Comparison of ENCODE assay signal across 10 mouse cellular contexts in the genomic region with DNA sequence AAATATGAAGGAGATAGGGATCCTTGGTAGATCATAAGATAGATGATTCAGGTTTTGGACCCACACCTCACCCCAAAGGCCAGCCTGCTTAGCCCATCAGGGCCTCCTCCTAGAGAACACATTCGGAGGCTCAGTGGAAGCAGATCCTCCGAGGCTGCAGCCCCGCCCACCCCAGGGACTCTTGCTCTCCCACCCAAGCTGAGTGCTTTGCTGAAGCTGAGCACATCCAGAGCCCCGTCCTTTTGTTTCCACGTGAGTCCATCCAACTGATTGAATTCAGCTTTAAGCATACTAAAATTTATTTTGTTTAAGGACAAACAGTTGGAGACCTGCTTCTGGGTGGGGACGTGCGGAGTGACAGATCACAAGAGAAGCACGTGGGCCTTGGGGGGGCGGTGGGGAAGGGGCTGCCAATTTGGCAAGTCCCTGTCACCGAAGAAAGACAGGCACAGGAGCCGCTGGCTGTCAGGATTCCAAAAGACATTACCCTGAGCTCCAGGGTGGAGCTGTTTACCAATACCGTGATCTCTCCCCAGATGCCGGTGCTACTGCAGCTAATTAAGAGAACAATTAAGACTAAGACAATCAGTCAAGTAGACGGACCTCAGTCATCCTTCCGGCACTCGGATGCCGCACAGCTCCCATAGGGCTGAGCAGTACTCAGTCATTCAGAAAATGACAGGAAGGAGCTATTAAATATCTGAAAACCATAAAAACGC.
DNase-seq lines count a peak whose midpoint lies in the region; ATAC-seq lines count a peak whose summit lies in the region.
"Had no signal": no experiment of that assay in that cellular context is flagged by ENCODE, and none has a peak within 500 bp of the region (broad histone marks: within the 10 kb centered on the region; RNA-seq: fewer than 3 reads in every experiment).

No protein-coding gene starts in this region.

- DNase-seq in heart, postnatal 36 days: no peak
- peak; percentile 20 for DNase-seq in embryo, embryonic 9.5 days (ENCODE audit: extremely low spot score)
- DNase-seq in urinary bladder, adult 2 months (ENCODE audit: low spot score): no peak
- no peak for DNase-seq in MN1 (ENCODE audit: low spot score)
- no peak for DNase-seq in testis, postnatal 10 days (ENCODE audit: low spot score)
- DNase-seq: thymus, postnatal 36 days had no signal

- peak overlapping the region; percentile 18 for H3K4me3 ChIP-seq in heart, embryonic 15.5 days
- H3K4me3 ChIP-seq in hindbrain, embryonic 12.5 days: peak overlapping the region; percentile 7; the same call in 1 of the 2 replicates
- H3K4me3 ChIP-seq in midbrain, embryonic 15.5 days: peak overlapping the region; percentile 17
- H3K4me3 ChIP-seq: limb, embryonic 15.5 days had no signal

- H3K36me3 ChIP-seq in heart, embryonic 15.5 days: no peaks in the 10 kb centered on the region
- H3K36me3 ChIP-seq in hindbrain, embryonic 12.5 days: no peaks in the 10 kb centered on the region
- H3K36me3 ChIP-seq in midbrain, embryonic 15.5 days (replicated peaks): no peaks in the 10 kb centered on the region
- H3K36me3 ChIP-seq: limb, embryonic 15.5 days had no signal

- no peaks in the 10 kb centered on the region for H3K9me3 ChIP-seq in heart, embryonic 15.5 days (replicated peaks)
- H3K9me3 ChIP-seq in hindbrain, embryonic 12.5 days (replicated peaks): no peaks in the 10 kb centered on the region
- H3K9me3 ChIP-seq in midbrain, embryonic 15.5 days: no peaks in the 10 kb centered on the region
- H3K9me3 ChIP-seq: limb, embryonic 15.5 days had no signal

- no peak overlapping the region for H3K9ac ChIP-seq in heart, embryonic 15.5 days
- no peak overlapping the region for H3K9ac ChIP-seq in hindbrain, embryonic 12.5 days
- H3K9ac ChIP-seq in midbrain, embryonic 15.5 days: no peak overlapping the region
- H3K9ac ChIP-seq: limb, embryonic 15.5 days had no signal

- ATAC-seq in heart, embryonic 15.5 days (replicated peaks; ENCODE audit: insufficient number of reproducible peaks, insufficient read depth, low FRiP score, low read depth): no peak
- peak; percentile 82 for ATAC-seq in hindbrain, embryonic 12.5 days (ENCODE audit: low FRiP score)
- ATAC-seq in midbrain, embryonic 15.5 days (replicated peaks): peak; percentile 74

- H3K27me3 ChIP-seq in heart, embryonic 15.5 days: no peaks in the 10 kb centered on the region
- H3K27me3 ChIP-seq in hindbrain, embryonic 12.5 days: no peaks in the 10 kb centered on the region
- no peaks in the 10 kb centered on the region for H3K27me3 ChIP-seq in midbrain, embryonic 15.5 days (replicated peaks)
- H3K27me3 ChIP-seq: limb, embryonic 15.5 days had no signal

- H3K4me2 ChIP-seq in heart, embryonic 15.5 days: peak overlapping the region; percentile 49
- peak overlapping the region; percentile 45 for H3K4me2 ChIP-seq in hindbrain, embryonic 12.5 days (replicated peaks)
- H3K4me2 ChIP-seq in midbrain, embryonic 15.5 days: peak overlapping the region; percentile 43
- H3K4me2 ChIP-seq: limb, embryonic 15.5 days had no signal

- H3K27ac ChIP-seq in heart, embryonic 15.5 days: no peak overlapping the region
- H3K27ac ChIP-seq in hindbrain, embryonic 12.5 days: peak overlapping the region; percentile 4; the same call in 1 of the 2 replicates
- H3K27ac ChIP-seq in midbrain, embryonic 15.5 days: no peak overlapping the region
- H3K27ac ChIP-seq: limb, embryonic 15.5 days had no signal

- 32% methylated on average over 18 of the region's 18 CpGs for WGBS in heart, embryonic 15.5 days
- 31% methylated on average over 18 of the region's 18 CpGs for WGBS in hindbrain, embryonic 12.5 days
- WGBS in midbrain, embryonic 15.5 days: 27% methylated on average over 18 of the region's 18 CpGs

- intact Hi-C loops in heart, postnatal 36 days (cut with DNase I): no loop called here

- peaks cover 3% of the 10 kb centered on the region; the same call in 1 of the 2 replicates for H3K4me1 ChIP-seq in heart, embryonic 15.5 days (replicated peaks)
- H3K4me1 ChIP-seq in hindbrain, embryonic 12.5 days: peaks cover 10% of the 10 kb centered on the region
- peaks cover 6% of the 10 kb centered on the region; the same call in 1 of the 2 replicates for H3K4me1 ChIP-seq in midbrain, embryonic 15.5 days
